14 mouse cellular contexts compared by ENCODE assay signal in the genomic region with DNA sequence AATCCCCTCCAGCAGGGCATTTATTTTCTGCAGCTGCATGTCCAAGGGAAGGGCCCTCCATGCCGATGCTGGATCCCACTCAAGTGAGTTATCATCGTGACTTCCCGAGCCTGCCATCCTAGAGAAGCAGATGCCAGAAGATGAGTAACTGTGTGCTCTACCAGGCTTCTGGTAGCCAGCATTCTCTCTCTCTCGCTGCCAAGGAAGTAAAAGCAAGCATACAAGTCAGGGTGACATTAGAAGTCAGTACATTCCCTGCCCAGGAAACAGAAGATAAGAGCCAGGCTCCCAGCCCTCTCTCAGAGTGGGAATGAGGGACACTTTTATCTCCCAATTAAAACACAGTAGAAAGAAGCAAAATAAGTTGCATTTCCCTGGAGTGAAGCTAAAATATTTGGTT.
DNase-seq lines count a peak whose midpoint lies in the region.
"Had no signal": no experiment of that assay in that cellular context is flagged by ENCODE, and none has a peak within 500 bp of the region (broad histone marks: within the 10 kb centered on the region; RNA-seq: fewer than 3 reads in every experiment).

No protein-coding gene starts in this region.

- H3K27ac ChIP-seq in heart, embryonic 10.5 days = no peak overlapping the region
- H3K27ac ChIP-seq: kidney, postnatal 0 days had no signal

- H3K36me3 ChIP-seq in heart, embryonic 10.5 days = no peaks in the 10 kb centered on the region

- no peaks in the 10 kb centered on the region for H3K27me3 ChIP-seq in heart, embryonic 10.5 days (ENCODE audit: insufficient read depth, poor library complexity, severe bottlenecking)
- H3K27me3 ChIP-seq: CH12.LX had no signal

- no peak overlapping the region for H3K4me3 ChIP-seq in heart, embryonic 10.5 days
- H3K4me3 ChIP-seq: erythroblast, embryonic 14.5 days had no signal

- H3K4me1 ChIP-seq in heart, embryonic 10.5 days = peaks cover 7% of the 10 kb centered on the region

- DNase-seq in heart, adult 18-20 months = peak; percentile 45 to 71
- DNase-seq in heart, embryonic 10.5 days (ENCODE audit: low spot score) = no peak
- peak; percentile 73 for DNase-seq in 3T3-L1 (ENCODE audit: low read depth, low spot score)
- peak; percentile 29 to 33 for DNase-seq in frontal cortex, postnatal 36 days (ENCODE audit: low spot score in 2 of 2)
- DNase-seq in layer of hippocampus, adult 9-11 months = peak; percentile 26
- DNase-seq in urinary bladder, postnatal 14 days (ENCODE audit: low spot score) = no peak
- no peak for DNase-seq in thymus, postnatal 14 days
- DNase-seq in kidney, postnatal 36 days = no peak
- DNase-seq: gastrocnemius, postnatal 25 days; liver; lung, postnatal 10 days had no signal

- H3K9me3 ChIP-seq in heart, embryonic 10.5 days = no peaks in the 10 kb centered on the region

- 18% methylated on average over 4 of the region's 4 CpGs for WGBS in heart, embryonic 10.5 days

Comparison
In these comparisons a context has a peak if more than half of its experiments do, and no peak if none do; other contexts are left out.
1. DNase-seq: peak in heart, adult 18-20 months (2 of 2), 3T3-L1 (single experiment), frontal cortex, postnatal 36 days (2 of 2) and layer of hippocampus, adult 9-11 months (single experiment); none in heart, embryonic 10.5 days (single experiment), urinary bladder, postnatal 14 days (single experiment), thymus, postnatal 14 days (single experiment) and kidney, postnatal 36 days (0 of 2).